Mouse (Mus musculus): ENCODE measurements at regions not wholly inside any gene's neighbourhood (a gene's known extent, or its start where the extent isn't known, plus 50 kb on each side); places are given as distances from the start of the nearest gene placed in this dataset.

DNA sequence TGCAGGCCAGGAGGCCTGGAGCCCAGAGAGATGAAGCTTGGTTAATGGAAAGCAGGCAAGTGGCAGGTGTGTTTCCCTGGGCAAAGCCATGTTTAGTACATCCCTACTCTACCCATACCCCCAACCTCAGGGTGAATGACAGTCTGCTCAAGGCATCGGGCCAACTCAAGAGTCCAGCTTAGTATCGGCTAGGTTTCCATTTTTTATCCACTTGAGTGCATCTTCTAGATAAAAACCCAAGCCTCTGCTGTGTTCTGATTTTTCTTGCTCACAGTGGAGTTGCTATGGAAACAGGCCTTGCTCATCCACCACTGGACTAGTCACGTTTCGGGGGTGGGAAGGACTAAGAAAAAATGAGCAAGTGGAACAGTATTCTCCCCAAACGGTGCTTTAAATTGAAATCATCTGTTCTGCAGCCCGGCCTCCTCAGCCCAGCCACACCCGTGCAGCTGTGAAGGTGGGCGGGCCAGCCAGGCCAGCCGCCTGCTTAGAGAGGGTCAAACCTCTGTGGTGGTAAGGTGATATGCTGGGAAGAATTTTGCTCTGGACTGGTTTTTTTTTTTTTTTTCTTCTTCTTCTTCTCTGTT is 94.0 kb downstream of the Snx19 start:
- Histone ChIP-seq H3K36me3 (replicated peaks) (no peaks in the 10 kb centered on the region), H3K27ac (no peak overlapping the region), H3K9me3 (no peaks in the 10 kb centered on the region), H3K4me3 (no peak overlapping the region), H3K4me1 (peaks cover 44% of the 10 kb centered on the region), H3K27me3 (ENCODE audit: poor library complexity, severe bottlenecking) (no peaks in the 10 kb centered on the region)
- DNase-seq (ENCODE audit: extremely low spot score, low spot score) = peak; percentile 42
- 51% methylated on average over 9 of the region's 9 CpGs for WGBS

DNA sequence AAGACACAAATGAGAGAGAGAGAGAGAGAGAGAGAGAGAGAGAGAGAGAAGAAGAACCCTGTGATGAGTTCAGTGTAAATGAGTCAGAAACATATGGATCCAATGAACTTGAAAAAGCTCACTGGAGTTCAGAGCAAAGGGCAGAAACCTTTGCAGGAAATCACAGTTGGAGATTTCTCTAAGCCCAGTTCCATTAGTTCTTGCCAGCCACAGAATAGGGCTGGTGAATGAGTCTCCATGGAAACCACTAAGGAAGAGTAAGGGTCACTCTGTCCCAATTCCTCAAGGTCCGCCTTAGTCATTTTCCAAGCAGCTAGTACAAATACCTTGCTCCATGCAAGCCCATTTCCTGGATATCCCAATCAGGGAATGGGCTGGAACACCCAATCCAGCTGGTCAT is 93.2 kb downstream of the Snx19 start:
- H3K27me3 ChIP-seq (ENCODE audit: poor library complexity, severe bottlenecking) = no peaks in the 10 kb centered on the region
- DNase-seq (ENCODE audit: extremely low spot score, low spot score) = peak; percentile 13
- H3K9me3 ChIP-seq = no peaks in the 10 kb centered on the region
- H3K36me3 ChIP-seq (replicated peaks) = no peaks in the 10 kb centered on the region
- H3K4me1 ChIP-seq = peaks cover 42% of the 10 kb centered on the region
- WGBS = 38% methylated on average over 1 of the region's 1 CpGs
- H3K4me3 ChIP-seq = no peak overlapping the region
- H3K27ac ChIP-seq = no peak overlapping the region

DNA sequence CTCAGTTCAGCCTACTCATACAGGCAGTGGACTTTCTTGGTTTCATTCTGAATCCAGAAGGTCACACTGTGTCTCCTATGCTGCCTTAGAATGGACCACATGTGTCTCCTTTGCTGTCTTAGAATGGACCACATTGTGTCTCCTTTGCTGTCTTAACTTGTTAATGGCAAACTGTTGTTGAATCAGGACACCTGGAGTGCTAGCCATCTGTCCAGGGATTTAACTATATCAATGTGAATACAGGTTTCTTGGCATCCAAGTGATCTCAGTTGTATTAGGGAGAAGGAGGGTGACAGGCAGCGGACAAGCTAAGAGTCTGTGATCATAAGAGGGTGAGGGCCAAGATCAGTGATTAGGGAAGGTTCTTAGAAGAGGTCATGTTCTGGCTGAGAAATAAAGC is 92.3 kb downstream of the Snx19 start:
- Histone ChIP-seq H3K27me3 (ENCODE audit: poor library complexity, severe bottlenecking) (no peaks in the 10 kb centered on the region), H3K4me1 (peaks cover 39% of the 10 kb centered on the region), H3K36me3 (replicated peaks) (no peaks in the 10 kb centered on the region), H3K9me3 (no peaks in the 10 kb centered on the region), H3K27ac (no peak overlapping the region), H3K4me3 (no peak overlapping the region)
- WGBS = 86% methylated on average over 1 of the region's 1 CpGs
- DNase-seq (ENCODE audit: extremely low spot score, low spot score) = peak; percentile 6

All from forebrain, embryonic 10.5 days (tissue).